Mouse (Mus musculus) gastrocnemius, postnatal 36 days (tissue): ENCODE measurements around the gene Xrcc3. TPM values are rescaled to one million over a fixed set of nuclear protein-coding genes. Genes with fewer than 3 reads are reported as not detected.
A peak's percentile ranks its signal among the peaks of the same experiment; 100 is the strongest.

Source experiments
- DNase-seq, 2 experiments: peaks; one replicate each; pipeline ENCODE4 v3.0.0; 2022
- intact Hi-C: fragments of 180-260 bp; cut with DNase I; formaldehyde crosslinking; loops from one replicate; pipeline ENCODE4 v1.15.1; 2025
- total RNA-seq, 2 experiments: library from RNA; stranded (reverse); gene quantifications; 2 replicates each; pipeline ENCODE4 v1.2.3; 2021

Gene Xrcc3
- total RNA-seq, 2 experiments from 2014 or later, result 0.43 to 0.47 TPM

DNA sequence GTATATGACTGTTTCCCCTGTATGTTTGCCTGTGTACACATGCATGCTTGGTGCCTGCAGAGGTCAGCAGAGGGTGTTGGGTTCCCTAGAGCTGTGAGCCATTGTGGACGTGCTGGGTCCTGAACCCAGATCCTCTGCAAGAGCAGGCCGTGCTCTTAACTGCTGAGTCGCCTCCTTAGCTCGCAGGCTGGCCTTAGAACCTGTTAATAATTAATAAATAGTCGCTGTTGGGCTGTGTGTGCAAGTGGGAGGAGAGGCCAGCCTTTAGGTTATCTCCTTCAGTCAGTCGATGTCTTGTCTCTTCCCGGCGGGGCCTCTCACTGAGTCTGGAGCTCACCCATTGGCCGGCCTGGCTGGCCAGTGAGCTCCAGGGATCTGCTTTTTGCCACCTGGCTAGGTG, 3.3 kb upstream of the Xrcc3 start:
- intact Hi-C loops, result no loop called here
- DNase-seq, result no peak

DNA sequence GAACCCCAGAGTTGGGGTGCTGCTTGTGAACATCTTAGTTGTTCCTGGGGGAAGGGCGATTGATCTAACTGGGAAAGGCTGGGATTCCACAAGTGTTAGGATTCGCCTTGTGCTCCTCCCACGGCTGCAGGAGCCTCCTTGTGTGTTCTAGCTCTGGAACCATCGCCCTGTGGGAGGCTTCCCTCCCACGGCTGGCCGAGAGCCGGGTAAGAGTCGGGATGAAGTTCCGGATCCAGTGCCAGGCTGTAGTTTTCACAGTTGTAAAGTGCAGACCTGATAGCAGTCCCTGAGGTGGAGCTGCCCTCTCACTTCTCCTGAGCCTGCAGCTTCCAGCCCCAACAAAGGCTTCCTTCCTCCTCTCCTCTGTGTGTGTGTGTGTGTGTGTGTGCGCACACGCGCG, 2.9 kb upstream of the Xrcc3 start:
- intact Hi-C loops, result no loop called here
- peak in 1 of 2 experiments; percentile 22 for DNase-seq

DNA sequence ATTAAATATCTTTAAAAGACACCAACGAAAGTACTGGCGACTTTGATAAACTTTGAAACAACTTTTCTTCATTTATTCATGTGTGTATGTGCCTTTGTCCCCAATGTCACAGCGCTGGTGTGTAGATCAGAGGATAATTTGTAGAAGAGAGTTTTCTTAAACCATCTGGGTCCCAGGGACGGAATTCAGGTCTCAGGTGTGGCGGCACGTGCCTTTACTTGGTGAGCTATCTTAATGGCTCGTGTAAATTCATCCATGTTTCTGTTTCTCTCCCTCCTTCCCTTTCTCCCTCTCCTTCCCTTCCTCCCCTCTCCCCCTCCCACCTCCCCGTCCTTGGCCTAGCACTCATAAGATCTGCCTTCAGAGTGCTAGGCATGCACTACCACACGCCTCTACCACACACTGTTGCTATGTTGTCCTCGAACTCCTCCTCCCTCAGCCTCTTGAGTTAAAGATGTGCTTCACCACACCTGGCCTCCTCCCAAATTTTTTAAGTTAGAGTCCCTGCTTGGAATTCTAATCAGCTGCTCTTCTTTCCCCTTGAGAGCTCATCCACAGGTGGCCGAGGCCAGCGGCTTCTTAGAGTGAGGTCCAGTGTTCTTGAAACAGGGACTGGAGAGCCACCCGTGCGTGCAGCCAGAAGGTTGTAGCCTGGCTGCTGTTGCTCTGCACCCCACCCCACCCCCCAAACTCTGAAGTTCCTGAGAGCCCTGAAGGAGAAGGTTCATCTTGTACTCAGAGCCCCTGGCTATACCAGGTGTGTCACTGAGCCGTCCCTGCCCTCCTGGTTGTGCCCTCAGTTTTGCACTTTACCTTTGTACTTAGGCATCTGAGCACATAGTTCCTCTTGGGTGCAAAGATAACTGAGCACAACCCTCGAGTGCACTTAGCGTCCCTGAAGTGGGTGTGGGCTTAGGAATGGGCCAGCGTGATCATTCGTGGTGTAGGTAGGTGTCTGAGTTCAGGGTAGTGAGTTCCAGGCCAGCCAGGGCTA, 1.4 kb upstream of the Xrcc3 start:
- intact Hi-C loops, result no loop called here
- DNase-seq, result no peak

DNA sequence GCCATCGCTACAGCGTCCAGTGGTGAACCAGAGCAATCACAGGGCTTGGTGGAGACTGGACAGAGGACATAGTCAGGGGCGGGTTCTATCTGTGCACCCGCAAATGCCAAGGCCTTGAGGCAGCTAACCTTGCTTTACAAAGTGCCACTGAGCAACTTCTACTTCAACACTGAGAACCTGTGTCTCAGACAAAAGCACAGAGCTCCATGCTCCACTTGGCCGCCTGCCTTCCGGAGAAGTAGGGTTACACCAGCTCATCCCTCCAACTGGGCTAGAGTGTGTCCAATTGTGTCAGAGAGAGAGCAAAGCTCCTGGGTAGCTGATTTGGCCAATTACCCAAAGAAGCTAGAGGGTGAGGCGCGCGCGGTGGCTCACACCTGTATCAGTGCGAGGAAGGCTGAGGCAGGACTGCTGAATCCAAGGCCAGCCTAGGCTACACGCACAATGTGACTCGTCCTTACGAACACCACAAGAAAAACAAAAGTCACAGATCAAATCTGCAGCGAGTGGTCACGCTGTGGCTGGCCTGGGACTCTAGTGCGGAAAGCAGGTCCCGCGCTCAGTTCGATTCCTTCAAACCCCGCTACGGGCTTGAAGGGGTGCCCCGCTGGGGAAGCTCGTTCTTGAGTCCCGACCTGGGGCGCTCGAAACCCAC, 435 bp downstream of the Xrcc3 start:
- intact Hi-C loops, result no loop called here
- DNase-seq, result no peak

- intact Hi-C loops, result loop anchor here (1.0 kb wide), 1 partner anchor 99 kb away; the partner anchor contains the start of genes Apopt1 and Bag5
Observed at GRCm38 (mm10) chr12:111812611-111813010, 1.1 kb downstream of the Xrcc3 start.

GRCm38 (mm10) chr12:111812075-111812474, 1.6 kb downstream of the Xrcc3 start:
- no peak for DNase-seq
- intact Hi-C loops, result loop anchor here (1.0 kb wide), 1 partner anchor 99 kb away; the partner anchor contains the start of genes Apopt1 and Bag5

More at GRCm38 (mm10) chr12:111812611-111813010, 1.1 kb downstream of the Xrcc3 start:
- no peak for DNase-seq

DNA sequence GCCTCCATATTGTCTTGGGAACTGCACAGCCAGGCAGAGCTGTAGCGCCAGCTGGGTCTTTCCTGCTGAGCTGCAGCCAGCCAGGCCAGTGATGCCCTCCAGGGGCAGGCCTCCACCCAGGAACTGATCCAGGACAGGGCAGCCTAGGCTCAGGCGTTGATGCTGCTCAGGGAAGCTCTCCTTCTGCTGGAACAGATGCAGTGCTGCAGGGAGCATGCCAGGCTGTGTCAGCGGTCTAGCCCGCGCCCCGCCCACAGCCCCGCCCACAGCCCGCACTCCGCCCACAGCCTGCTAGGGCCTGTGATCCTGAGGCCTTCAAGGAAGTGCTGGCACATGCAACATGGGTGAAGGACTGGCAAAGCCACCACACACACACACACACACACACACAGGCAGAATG, 3.9 kb downstream of the Xrcc3 start:
- peak; percentile 75 to 82 for DNase-seq
- intact Hi-C loops, result no loop called here

- intact Hi-C loops, result no loop called here
- no peak for DNase-seq
Observed at GRCm38 (mm10) chr12:111808775-111809174, 4.9 kb downstream of the Xrcc3 start.

DNA sequence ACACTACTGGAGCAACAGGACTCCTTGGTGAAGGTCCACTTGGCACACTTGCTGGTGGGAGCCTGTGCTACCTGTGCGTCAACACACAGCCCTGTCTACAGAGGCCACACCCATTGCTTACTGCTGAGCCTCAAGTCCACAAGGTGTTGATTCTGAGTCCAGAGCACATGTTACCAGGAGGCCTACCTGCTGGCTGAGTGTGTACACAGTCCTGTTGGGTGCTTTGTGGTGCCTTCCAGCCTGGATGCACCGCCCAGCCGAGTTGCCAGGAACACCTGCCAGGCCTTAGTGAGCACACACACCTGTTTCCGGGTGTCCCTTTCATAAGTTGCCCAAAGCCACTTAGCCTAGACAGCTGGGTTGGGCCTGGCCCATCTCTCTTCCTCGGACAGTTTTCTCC, 10.1 kb downstream of the Xrcc3 start:
- intact Hi-C loops, result no loop called here
- DNase-seq, result no peak

DNA sequence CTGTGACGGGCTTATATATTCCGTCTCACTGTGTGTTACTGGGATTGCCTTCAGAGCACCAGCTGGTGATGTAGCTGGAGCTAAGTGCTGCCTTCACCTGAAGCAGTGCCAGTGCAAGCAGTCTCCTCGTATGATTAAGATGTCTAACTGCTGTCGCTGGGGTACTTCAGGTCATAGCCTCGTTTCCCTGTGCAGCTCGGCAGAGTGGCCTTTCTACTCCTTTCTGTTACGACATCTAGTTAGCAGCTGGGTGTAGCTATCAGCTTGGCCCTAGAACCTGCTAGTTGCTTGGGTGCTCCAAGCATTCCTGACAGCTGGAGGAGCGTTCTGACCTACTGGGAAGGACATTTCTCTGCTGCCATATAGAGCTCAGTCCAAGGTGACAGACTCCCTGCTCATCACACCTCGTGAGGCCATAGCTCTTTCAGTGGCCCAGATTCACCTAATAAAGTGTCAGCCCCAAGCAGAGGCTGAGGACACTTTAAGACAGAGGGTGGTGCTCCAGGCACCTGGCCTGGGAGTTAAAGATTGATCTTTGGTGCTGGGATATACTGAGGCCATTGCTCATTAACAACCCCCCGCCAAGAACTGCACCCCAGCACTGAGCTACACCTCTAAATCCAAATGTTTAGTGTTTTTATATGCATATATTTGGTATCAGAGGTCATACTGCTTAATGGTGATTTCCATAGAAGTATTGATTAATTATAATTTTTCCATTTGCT, 13.1 kb downstream of the Xrcc3 start:
- intact Hi-C loops, result no loop called here
- DNase-seq, result no peak

- intact Hi-C loops, result no loop called here
Observed at GRCm38 (mm10) chr12:111798493-111798892, 15.2 kb downstream of the Xrcc3 start.

DNA sequence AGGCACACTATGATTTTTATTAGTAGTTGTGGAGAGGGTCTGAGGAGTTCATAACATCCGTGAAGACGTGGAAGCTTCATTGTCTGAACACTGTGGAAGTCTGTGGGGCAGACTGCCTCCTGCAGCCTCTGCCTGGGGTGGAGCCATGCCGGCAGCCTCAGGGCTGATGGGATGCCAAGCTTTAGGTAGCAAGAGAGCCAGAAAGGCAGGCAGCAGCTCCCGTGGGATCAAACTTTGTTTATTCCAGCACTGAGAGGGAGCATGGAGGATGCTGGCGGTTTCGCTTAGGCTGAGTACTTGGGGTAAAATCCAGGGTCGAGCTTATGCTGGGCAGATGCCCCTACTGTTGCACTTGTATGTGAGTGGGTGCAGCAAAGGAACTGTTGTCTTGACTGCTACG, 16.4 kb downstream of the Xrcc3 start:
- no peak for DNase-seq
- intact Hi-C loops, result no loop called here

More at GRCm38 (mm10) chr12:111798493-111798892, 15.2 kb downstream of the Xrcc3 start:
- no peak for DNase-seq

GRCm38 (mm10) chr12:111795180-111795895, 18.3 kb downstream of the Xrcc3 start:
- no peak for DNase-seq
- intact Hi-C loops, result no loop called here

- intact Hi-C loops, result no loop called here
Observed at GRCm38 (mm10) chr12:111794526-111795179, 19.0 kb downstream of the Xrcc3 start.

GRCm38 (mm10) chr12:111794102-111794501, 19.6 kb downstream of the Xrcc3 start:
- DNase-seq, result peak; percentile 43 to 64
- intact Hi-C loops, result no loop called here

More at GRCm38 (mm10) chr12:111794526-111795179, 19.0 kb downstream of the Xrcc3 start:
- DNase-seq, result no peak

GRCm38 (mm10) chr12:111791474-111792104, 22.1 kb downstream of the Xrcc3 start:
- intact Hi-C loops, result no loop called here
- no peak for DNase-seq

DNA sequence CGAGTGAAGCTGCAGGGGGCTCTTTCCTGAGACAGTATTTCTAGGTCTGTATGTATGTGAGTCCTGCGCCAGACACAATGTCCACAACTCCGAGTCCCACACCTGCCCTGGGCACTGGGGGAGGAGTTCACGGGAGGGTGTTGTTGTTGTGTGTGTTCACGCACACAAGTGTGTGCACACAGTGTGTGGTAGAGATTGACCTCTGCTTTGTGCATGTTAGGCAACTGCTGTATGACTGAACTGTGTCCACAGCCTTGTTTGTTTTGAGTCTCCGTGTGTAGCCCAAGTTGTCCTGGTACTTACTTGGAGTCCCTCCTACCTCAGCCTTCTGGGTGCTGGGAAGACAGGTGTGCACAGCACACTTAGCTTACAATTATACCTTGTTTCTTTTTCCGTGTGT, 23.0 kb downstream of the Xrcc3 start:
- intact Hi-C loops, result no loop called here
- DNase-seq, result no peak

GRCm38 (mm10) chr12:111790090-111790489, 23.6 kb downstream of the Xrcc3 start:
- intact Hi-C loops, result no loop called here
- DNase-seq, result no peak

GRCm38 (mm10) chr12:111787015-111787414, 26.7 kb downstream of the Xrcc3 start:
- intact Hi-C loops, result no loop called here
- no peak for DNase-seq
